Mouse (Mus musculus): ENCODE measurements at regions not wholly inside any gene's neighbourhood (a gene's known extent, or its start where the extent isn't known, plus 50 kb on each side); places are given as distances from the start of the nearest gene placed in this dataset.

- TF ChIP-seq CTCF (IDR thresholded peaks at IDR 0.05; ENCODE audit: low read depth, low read length) (no peak), POLR2A (IDR thresholded peaks at IDR 0.05; ENCODE audit: extremely low read depth, insufficient read depth, low read length) (no peak)
Measured at GRCm38 (mm10) chr1:61141952-61142351, 164.2 kb downstream of the Icos start.

All from liver, adult 2 months (tissue).